Mouse (Mus musculus): ENCODE data around the gene Ndrg4.
"Not testable (repeated sequence)": the region's sequence is repeated elsewhere in the genome, so short reads cannot be mapped to it uniquely, and the experiment has no call there.

Ndrg4 gene

DNA sequence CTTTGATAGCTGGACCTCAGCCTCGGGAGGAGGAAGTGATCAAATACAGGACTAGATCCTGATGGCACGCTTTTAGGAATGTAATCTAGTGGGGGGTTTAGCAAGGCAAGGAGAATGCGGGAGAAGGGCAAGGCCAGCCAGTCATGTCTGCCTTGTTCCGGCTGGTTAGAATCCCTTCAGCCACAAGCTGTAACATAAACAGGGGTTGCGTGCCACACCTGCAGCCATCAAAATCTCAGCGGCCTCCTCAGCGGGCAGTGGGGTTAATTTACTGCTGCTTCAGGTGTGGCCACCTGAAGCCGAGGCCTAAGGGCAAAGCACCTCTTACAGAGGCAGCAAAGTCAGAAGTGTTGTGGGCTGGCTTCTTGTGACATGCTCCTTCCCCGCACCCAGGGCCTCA, at the start of gene Ndrg4:
TSS of gene Ndrg4 (plus strand) at position 350 of the 400 bp plus-strand sequence.
- peak; percentile 32 for DNase-seq (ENCODE audit: low read depth, low spot score)

DNA sequence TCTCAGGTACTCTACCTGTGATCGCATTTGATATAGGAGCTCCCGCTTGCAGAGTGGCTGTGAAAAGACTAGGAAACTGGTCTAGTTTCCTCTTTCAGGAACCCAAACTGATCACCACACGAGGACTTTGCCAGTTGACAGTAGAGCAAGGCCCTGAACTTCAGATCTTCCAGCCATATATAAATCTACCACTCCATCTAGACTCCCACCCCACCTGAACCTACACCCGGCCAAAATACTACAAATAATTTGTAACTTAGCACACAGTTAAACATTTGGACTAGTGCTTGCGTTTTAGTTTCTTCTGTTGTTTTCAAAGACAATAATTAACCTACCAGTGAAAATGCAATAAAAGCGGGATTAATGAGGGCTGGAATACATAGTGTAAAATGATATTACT, 43.9 kb upstream of the Ndrg4 start:
- no peak for DNase-seq (ENCODE audit: low read depth, low spot score)

DNA sequence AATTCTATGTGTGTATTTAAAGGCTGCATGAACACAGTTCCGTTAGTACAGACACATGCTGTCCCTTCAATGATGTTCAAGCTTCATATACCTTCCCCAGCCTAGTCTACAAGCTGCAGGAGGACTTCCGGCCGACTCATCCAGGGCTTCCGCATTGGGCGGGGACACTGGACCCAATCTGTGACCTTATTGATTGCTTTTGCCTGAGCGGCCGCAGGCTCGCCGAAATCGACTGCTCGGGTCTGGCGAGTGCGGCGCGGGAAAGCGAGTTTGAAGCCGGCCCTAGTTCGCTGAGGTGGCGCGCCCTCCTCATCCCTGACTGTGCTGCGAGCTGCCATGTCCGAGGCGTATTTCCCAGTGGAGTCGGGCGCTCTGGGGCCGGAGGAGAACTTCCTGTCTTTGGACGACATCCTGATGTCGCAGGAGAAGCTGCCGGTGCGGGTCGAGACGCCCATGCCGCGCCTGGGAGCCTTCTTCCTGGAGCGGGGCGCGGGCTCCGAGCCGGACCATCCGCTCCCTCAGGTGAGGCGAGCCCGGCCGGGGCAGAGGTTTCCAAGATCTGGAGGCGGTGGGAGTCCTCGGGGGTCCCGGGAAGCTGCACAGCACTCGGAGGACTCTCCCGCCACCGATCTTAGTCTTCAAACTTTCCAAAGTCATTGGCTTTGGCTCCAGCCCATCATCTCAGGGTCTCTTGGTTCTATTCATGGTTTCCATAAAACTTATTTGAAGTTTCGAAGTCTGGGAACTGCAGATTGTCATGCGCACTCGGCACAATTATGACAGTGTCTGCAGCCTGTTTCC, 43.3 kb upstream of the Ndrg4 start, which contains the start of gene Gins3:
TSS of gene Gins3 (plus strand) at position 192 of the 801 bp plus-strand sequence.
- peak; percentile 97 for DNase-seq (ENCODE audit: low read depth, low spot score)

DNA sequence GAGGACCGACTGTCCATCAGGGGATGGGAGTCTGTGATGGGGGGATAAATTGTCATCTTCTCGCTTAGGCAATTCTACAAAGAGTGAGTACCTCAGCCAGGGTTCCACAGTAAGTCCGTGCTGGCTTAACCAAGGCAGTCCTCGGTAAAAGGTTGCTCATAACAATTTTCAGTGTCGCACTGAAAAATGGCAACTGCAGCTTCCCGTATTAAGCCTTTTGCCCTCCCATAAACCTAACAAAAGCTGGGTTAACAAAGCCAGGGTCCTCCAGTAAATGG, 42.8 kb upstream of the Ndrg4 start:
- DNase-seq (ENCODE audit: low read depth, low spot score), result peak; percentile 23

DNA sequence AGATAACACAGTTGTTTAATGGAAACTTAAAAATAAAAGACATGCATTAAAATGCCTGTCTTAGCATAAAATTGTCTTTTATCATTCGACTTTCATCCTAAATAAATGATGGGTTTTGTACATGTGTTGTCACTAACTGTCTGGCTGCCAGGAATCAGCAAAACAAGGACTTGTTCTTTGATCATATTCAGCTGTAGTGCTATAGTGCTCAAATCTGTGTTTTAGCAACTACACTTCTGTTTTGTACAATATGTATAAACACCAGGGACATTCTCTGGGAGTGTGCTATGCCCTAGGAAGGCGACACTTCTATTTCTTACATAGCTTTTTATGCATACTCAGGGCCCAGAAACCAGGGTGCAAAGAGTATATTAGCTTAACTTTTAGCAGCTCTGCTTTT, 31.8 kb upstream of the Ndrg4 start:
- DNase-seq (ENCODE audit: low read depth, low spot score), result no peak

DNA sequence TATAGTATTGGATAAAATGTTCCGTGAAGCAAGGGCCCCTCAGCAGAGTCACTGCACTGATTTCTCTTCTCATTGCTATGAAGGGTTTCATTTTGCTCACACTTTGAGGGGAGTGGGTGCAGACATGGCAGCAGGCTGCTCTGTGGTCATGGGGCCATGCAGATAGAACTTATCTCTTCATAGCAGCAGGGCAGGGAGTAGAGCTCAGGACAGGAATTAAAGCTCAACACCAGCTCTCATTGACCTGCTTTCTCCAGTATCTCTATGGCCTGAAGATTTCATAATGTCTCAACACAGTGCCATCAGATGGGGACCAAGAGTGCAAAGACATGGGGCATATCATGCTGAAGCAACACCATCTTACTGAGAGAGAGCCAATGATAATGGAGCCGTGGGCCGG, 28.5 kb upstream of the Ndrg4 start:
- DNase-seq (ENCODE audit: low read depth, low spot score), result no peak

DNA sequence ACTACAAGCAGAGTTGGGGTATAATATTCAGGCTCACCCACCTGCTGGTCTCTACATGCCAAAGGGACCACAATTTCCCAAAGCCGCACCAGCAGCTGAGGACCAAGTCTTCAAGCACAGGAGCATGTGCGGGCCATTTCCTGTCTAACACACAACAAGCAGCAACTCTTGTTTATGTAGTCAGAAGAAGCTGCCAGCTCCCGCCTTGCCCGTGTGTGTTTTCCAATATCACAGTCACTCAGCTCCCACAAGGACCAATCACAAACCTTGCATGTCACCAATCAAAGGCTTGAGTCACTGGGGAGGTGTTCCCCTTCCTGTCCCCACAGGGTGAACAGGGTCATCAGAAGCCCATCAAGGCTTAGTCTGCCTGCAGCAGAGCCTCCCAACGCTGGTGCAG, 23.4 kb upstream of the Ndrg4 start:
- DNase-seq (ENCODE audit: low read depth, low spot score), result no peak

DNA sequence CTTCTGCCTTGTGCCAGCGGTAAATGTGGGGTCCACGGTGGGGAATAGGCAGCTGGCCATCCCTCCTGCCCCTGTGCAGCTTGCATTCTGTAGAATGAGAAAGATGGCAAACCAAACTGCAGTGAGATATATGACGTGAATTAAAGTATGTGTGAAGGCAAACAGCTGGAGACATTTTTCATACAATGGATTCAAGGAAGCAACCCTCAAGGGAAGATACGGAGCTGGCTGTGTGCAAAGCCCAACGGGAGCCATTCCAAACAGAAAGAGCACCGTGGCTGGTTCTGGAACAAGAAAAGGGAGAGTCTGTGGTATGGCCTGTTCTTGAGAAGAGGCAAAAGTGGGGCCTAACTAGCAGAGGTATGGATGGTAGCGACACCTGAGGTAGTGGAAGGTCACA, 20.9 kb upstream of the Ndrg4 start:
- DNase-seq (ENCODE audit: low read depth, low spot score), result no peak

DNA sequence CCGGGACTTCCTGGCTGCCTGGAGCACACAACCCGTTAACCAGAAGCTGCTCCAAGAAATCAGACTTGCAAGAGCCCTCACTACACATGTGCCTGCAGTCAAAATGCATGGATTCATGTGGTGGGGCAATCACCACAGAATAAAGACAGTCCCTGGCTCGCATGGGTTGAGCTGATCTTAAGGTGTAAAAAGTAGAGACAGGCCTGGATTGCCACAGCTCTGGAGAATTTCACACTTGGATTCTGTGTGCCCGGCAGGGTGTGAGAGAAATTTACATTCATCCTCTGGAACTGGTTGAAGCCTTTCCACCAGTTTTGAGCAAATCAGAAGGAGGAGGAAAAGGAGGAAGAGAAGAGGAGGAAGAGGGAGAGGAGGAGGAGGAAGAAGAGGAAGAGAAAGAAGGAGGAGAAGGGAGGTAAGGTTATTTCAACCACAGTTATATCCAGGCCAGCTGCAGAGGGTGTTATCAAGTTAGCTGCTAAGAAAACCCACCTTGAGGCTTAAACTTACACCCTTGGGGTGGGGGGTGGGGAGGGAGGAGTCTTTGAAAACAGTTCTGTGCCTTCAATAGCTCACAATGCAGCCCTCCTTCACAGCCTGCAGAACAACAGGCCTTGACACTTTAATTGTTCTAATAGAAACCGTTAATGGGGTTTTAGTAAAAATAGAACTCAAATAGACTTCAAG, 20.3 kb upstream of the Ndrg4 start:
- DNase-seq (ENCODE audit: low read depth, low spot score), result no peak

DNA sequence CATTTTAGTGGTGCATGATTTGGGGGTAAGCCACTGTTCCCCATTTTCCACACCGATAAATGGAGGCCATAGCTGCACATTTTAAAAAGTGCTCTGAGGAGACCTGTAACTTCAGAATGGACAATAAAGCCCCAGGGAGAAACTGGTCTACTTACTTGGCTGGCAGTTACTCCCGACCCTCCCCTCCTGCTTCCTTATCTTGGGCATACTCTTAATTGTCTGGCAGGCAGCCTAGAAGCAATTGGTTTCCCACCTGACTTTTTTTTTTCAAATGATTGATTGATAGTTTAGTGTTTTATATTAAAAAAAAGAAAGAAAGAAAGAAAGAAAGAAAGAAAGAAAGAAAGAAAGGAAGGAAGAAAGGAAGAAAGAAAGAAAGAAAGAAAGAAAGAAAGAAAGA, 19.3 kb upstream of the Ndrg4 start:
- DNase-seq (ENCODE audit: low read depth, low spot score), result no peak

DNA sequence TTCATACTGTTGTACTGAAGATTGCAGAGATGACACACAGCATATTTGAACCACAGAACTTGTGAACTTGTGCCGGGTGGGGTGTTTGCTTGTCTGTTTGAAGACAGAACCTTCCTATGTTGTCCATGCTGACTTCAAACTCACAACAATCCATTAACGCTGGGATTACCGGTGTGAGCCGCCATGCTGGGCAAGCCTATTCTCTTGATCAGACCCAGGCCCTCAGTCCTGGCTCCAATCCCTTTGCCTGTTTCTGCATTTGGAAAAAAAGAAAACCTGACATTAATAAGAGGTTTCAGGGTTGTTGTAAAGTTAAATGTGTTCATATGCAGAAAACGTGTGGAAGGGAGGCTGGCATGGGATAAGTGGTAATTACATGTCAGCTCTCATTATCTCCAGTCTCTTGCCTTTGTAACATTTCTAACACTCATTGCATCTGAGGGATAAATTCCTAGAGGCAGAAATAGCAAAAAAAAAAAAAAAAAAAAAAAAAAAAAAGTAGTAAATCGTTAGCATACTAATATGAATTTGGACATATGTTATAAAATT, 16.4 kb upstream of the Ndrg4 start:
- DNase-seq (ENCODE audit: low read depth, low spot score), result no peak

DNA sequence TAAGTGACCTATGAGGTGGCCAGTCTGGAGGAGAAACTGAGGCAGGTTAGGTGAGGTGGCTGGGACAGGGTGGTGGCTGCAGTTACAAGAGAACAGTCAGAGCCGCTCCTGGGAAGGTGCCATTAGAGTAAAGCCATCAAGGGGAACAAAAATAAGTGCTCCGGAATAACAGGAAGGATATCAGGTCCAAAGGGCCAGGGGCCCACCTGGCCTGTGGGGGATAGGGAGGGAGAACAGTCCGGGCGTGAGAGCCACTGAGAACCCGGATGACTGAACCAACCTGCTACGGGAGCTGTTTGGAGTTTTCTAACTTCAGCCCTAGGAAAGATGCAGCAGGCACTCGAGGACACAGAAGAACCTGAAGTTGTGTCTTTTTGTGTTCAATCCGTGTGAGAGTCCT, 15.7 kb upstream of the Ndrg4 start:
- DNase-seq (ENCODE audit: low read depth, low spot score), result no peak

DNA sequence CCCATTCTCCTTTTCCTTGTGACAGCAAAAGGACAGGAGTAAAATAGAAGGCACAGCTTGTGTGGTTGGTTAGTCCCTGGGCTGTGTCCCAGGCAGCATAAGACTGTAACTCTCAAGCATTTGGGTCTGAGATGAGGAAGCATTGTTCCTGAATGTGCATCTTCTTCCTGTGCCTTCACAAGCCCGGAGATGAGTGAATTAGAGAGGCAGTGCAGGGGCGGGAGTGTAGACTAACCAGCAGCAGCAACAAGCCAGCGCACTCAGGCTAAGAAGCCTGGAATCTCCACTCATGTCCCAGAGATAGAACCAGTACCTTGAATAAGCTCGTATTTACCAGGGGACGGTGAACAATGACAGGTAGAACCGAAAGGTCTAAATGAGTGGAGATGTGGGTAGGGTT, 15.2 kb upstream of the Ndrg4 start:
- DNase-seq (ENCODE audit: low read depth, low spot score), result no peak

DNA sequence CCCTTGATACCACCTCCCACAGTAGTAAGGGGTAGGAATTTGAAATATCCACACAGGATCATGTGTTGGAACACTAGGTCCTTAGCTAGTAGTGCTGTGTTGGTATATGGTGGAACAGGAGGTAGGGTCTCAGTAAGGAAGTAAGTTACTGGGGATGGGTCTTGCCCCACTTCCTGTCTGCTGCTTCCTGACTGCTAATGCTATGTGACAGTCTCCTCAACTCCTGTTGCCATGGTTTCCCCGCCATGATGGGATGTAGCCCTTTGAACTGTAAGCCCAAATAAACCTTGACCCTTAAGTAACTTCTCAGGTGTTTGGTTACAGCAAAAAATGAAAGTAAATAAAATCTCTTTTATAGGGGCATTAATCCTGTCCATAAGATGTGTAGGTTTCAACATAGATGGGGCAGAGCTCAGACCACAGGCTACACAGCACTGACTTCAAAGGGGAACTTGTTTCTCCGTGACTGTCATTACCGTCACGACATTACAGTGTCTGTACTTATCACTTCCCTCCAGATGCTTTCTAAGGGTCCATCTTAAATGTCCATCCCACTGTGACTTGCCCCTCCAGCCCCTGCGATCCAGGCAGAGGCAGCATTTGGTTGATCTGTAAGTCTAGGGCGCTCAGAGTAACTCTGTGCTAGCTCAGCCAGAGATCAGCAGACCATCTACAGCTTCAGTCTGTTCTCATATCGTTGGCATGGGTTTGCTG, 13.7 kb upstream of the Ndrg4 start:
- peak; percentile 28 for DNase-seq (ENCODE audit: low read depth, low spot score)

DNA sequence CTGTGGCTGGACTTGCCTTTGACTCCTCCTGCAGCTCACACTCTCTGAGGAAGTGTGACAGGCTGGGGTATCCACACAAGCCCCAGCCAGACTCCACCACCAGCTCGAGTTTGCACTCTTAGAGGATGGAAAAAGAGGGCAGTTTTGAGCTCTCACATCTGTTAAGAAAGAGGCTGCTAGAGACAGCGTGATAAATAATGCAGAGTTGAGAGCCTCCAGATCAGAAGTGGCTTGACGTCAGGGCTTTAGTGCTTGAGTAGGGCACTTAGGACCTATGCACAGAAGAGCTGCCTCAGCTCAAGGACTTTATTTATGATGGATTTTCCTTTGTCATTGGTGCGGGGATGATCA, 13.2 kb upstream of the Ndrg4 start:
- no peak for DNase-seq (ENCODE audit: low read depth, low spot score)

DNA sequence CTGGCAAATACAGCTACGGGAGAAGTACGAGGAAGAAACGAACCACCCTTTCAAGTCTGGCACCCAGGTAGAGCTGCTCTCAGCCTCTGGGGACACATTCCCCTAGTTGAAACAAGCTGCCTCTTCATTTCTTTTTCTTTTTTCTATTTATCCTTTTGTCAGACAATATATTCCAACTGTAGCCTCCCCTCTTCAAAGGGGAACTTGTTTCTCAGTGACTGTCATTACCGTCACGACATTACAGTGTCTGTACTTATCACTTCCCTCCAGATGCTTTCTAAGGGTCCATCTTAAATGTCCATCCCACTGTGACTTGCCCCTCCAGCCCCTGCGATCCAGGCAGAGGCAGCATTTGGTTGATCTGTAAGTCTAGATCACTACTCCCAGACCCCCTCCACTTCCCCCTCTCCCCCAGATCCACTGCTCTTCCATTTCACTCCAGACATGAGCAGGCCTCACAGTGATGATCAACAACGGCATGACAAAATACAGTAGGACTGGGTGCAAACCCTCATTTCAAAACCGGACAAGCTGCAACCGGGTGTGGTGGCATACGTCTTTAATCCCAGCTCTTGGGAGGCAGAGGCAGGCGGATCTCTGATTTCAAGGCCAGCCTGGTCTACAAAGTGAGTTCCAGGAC, 10.8 kb upstream of the Ndrg4 start:
- not testable (repeated sequence) for DNase-seq (ENCODE audit: low read depth, low spot score)

DNA sequence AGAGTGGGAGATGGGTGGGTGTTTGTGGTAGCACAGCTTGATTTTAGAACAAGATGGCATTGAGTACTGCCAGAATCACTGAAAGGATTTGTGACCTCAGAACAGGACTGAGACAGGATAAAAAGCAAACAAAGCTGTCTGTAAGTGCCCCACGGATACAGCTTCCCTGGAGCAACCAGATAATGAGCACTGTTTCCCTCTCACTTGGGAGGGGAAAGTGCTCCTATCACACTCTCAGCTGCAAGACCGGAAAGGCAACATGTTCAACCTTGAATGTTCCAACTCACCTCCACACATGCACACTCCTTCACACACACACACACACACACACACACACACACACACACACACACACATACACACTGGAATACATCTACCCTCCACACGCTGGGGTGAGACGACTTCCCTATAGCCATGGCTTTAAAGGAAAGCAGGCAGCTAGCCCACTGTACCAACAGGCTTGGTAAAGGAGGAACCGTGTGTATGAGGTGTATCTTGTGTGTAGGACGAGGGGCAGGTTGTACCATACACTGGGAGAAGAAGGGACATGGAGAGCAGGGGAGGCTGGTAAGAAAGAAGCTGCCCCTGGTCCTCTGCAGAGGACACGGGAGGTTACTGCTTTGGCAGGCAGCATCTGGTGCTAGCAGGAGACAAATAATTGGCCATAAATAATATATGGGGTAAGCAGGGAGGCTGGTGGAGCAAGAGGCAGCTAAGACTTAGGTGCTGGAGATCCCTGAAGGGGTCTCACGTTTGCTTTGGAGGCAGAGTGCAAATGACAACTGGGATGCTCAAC, 8.4 kb upstream of the Ndrg4 start:
- no peak for DNase-seq (ENCODE audit: low read depth, low spot score)

DNA sequence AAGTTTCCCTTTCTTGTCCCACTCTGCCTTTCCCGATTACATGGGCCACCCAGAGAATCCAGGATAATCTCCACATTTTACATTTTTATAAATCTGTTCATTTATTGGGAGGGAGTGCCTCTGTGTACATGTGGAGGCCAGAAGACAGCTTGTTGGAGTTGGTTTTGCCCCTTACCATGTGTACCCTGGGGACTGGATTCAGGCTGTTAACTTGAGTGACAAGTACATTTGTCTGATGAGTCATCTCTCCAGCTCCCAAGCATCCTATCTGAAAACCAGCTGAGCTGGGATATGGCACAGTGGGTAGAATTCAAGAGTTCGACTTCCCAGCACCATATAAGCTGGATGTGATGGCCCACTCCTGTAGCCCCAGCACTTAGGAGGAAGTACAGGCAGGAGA, 6.8 kb upstream of the Ndrg4 start:
- DNase-seq (ENCODE audit: low read depth, low spot score), result no peak

DNA sequence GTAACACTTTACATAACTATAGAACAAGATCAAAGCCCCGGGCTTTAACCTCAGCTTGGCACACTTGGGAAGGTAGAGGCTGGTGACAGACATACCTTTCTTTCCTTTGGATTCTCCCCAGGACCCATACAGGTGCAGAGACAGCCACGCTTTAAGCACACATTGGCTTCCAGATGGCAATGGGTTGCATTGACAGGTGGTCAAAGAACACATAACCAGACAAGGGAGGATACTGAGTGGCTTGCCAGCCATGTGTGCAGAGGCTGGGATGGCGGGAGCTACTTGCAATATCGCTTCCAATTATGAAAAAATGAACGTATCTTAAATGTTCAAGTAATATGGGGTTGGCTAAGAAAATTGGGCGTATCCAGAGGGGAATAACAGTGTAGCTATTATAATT, 4.9 kb upstream of the Ndrg4 start:
- no peak for DNase-seq (ENCODE audit: low read depth, low spot score)

DNA sequence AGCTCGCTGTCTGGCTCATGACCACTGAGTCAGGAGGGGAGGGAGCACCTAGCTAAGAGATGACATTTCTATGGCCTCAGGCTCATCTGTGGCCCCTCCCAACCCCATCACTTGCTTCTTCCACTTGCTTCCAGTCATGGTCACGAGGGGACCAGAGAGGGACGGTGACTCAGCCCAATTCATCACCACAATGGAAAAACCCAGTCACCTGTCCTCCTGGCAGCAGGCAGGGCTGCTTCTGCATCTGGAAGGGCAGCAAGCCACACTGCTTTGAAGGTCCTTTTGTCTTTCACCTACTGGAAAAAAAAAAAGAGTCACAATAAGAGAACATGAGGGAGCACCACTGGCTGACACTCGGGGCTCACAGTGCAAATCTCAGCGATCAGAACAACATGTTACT, 4.0 kb upstream of the Ndrg4 start:
- DNase-seq (ENCODE audit: low read depth, low spot score), result no peak

DNA sequence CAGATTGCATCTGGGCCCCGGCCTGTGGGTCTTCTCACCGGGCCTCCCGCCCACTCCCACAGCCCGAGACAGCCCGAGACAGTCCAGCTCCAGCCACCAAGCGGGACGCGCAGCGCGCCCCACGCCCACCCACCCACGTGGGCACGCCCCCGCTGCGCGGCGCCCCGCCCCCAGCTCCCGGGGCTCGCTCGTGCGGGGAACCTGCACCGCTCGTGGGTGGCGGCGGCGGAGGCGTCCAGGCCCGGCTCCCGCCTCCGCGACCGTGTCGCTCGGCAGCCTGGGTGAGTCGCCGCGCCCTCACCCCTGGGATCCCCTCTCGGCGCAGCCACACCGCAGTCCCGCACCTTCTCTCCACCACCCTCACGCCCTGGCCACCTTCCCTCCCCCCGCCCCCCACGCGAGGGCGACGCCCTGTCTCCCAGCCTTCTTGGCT, 827 bp downstream of the Ndrg4 start:
- no peak for DNase-seq (ENCODE audit: low read depth, low spot score)

Measured in R1 (cell line).